19 mouse cellular contexts compared by ENCODE assay signal in the genomic region with DNA sequence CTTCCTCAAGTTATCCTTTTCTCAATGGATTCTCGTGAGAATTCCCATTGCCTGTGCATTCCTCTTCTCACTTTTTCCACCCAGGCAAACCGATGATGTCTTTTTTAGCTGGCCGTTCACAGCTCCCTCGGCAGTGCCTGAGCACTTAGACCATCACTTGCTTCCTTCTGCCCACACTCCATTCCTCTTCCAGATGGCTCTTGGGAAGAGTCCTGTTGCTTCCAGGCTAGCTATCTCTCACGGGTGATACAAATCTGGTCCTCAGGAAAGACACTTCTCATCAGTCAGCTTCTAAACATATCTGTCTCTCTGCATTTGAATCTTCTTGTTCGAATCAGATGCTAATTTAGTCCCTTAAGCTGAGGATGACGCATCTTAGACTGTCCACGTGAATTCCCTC. TPM values are rescaled to one million over a fixed set of nuclear protein-coding genes. Genes with fewer than 3 reads are reported as not detected.
DNase-seq lines count a peak whose midpoint lies in the region.
"Had no signal": no experiment of that assay in that cellular context is flagged by ENCODE, and none has a peak within 500 bp of the region (broad histone marks: within the 10 kb centered on the region; RNA-seq: fewer than 3 reads in every experiment).

No protein-coding gene starts in this region.

- intact Hi-C loops in left cerebral cortex, postnatal 14 days (cut with DNase I), result no loop called here

- peak; percentile 81 for DNase-seq in right cerebral cortex, adult 18-20 months
- DNase-seq in right cerebral cortex, postnatal 14 days, result no peak
- DNase-seq in frontal cortex, postnatal 36 days (ENCODE audit: low spot score in 2 of 2), result peak; percentile 56 to 80
- DNase-seq in left cerebral cortex, postnatal 14 days (ENCODE audit: low spot score in 2 of 2), result peak; percentile 48 to 62
- peak; percentile 41 to 80 for DNase-seq in right cerebral cortex, postnatal 36 days (ENCODE audit: low spot score in 2 of 2)
- DNase-seq in thymus, postnatal 36 days, result no peak
- no peak for DNase-seq in layer of hippocampus, postnatal 10 days (ENCODE audit: low spot score in 2 of 2)
- no peak for DNase-seq in kidney, postnatal 36 days
- DNase-seq: adrenal gland, adult 8-10 months; B cell, adult 2 months; cerebellum, adult 8-10 months; cerebellum, postnatal 25 days; heart, postnatal 10 days; kidney, adult 18-20 months; kidney, postnatal 4 days; layer of hippocampus, postnatal 36 days; lung, embryonic 14.5 days; lung, postnatal 14 days; midbrain, embryonic 14.5 days had no signal

RNA-seq across cellular contexts. Expression of a gene that starts 22.3 kb away (rescaled TPM):
- total RNA-seq in left cerebral cortex, postnatal 14 days (2021), result 10 to 100 TPM; 11.5 to 12.3 TPM
- total RNA-seq in layer of hippocampus, postnatal 10 days (2021), result 10 to 100 TPM; 14.8 to 17.5 TPM

RNA-seq across cellular contexts. Expression of a gene that starts 60.0 kb away (rescaled TPM):
- total RNA-seq in left cerebral cortex, postnatal 14 days (2021), result 100 to 1,000 TPM; 100 to 110 TPM
- total RNA-seq in layer of hippocampus, postnatal 10 days (2021), result 100 to 1,000 TPM; 117 to 130 TPM

Comparison
In these comparisons a context has a peak if more than half of its experiments do, and no peak if none do; other contexts are left out.
1. DNase-seq: peak in right cerebral cortex, adult 18-20 months (single experiment), frontal cortex, postnatal 36 days (2 of 2), left cerebral cortex, postnatal 14 days (2 of 2) and right cerebral cortex, postnatal 36 days (2 of 2); none in right cerebral cortex, postnatal 14 days (single experiment), thymus, postnatal 36 days (0 of 2), layer of hippocampus, postnatal 10 days (0 of 2) and kidney, postnatal 36 days (0 of 2).